Mouse (Mus musculus) cortical plate, adult 2 months (tissue): ENCODE measurements around the gene Cd163.

Experiments
- CTCF ChIP-seq: fragments of 200-500 bp; IDR thresholded peaks from 2 replicates; pipeline ENCODE4 v1.5.1; 2011; ENCODE audit warnings: mild to moderate bottlenecking, control low read depth, low read length; ENCODE audit not compliant: insufficient read depth; ENCODE audit errors: extremely low read depth
- POLR2A ChIP-seq: fragments of 200-500 bp; IDR thresholded peaks from 2 replicates; pipeline ENCODE4 v1.6.1; 2011; ENCODE audit warnings: mild to moderate bottlenecking, low read length, control low read depth; ENCODE audit not compliant: insufficient read depth; ENCODE audit errors: extremely low read depth

DNA sequence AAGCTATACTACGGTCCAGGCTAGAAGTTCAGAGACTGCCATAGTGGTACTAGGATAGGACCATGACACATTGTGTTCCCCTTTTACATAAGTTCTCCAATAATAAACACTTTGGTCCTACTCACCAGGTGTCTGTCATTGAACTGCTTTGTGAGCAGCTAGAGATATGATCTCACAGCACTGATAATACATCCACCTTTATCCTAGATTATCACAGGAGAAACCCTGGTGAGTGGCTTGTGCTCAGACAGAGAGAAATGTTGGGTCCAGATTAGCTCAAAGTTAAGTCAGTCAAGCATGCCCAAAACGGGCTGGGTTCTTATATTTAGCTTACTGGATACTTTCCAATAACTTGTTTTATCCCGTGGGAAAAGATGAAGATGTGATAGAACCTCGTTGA is 70.2 kb downstream of the Cd163 start:
- TF ChIP-seq CTCF (no peak), POLR2A (no peak)
